Mouse (Mus musculus): ENCODE results near the gene Mup16. TPM values are rescaled to one million over a fixed set of nuclear protein-coding genes. Genes with fewer than 3 reads are reported as not detected.
"Not testable (repeated sequence)": the region's sequence is repeated elsewhere in the genome, so short reads cannot be mapped to it uniquely, and the experiment has no call there.

Gene Mup16
- polyA plus RNA-seq (2015; fragmentation: Nextera tagmentation; extraction: Ambion mirVana) = not detected in 2 replicates

DNA sequence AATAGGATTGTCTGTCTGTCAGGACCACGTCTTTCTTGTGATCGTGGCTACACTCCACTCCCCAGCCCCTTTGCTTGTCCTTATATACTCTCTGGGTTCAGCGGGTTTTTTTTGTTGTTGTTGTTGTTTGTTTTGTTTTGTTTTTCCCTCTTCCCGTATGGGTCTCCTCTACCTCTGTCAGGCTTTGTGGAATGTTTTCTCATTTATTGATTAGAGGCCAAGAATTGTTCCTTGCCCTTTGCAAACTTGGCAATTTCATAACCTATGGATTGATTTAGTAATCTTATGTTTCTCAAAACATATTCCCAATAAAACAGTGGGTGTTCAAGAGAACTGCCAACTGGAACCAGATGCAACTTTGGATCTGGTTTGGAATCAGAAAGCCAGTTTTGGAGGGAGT lies at the start of gene Mup16:
Mup16 (minus strand) TSS at position 101 of the 400 bp plus-strand sequence.
- not testable (repeated sequence) for H3K9ac ChIP-seq; H3K9me3 ChIP-seq; H3K36me3 ChIP-seq; ATAC-seq (ENCODE audit: borderline replicate concordance, extremely low read depth, low FRiP score, low TSS enrichment); H3K27ac ChIP-seq; H3K4me1 ChIP-seq; H3K27me3 ChIP-seq; H3K4me2 ChIP-seq; H3K4me3 ChIP-seq
- WGBS = 53% methylated on average over 3 of the region's 4 CpGs

DNA sequence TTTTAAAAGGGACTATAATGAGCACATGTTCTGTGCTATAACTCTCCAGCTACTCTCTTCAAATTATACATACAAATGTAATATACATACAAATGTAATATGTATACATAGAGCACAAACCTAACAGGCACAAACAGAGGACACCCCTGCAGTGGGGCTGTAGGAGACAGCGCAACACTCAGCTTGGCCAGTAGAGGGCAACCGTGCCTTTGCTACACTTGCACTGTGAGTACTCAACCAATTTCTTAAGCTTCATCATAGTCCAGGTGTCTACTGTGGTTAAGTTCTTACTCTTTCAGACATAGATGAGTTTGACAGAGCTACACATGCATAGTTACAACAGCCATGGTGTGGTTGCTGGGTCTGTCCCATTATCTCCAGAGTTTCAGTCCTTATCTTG lies 36.6 kb upstream of the Mup16 start:
- H3K4me3 ChIP-seq; H3K36me3 ChIP-seq; ATAC-seq (ENCODE audit: borderline replicate concordance, extremely low read depth, low FRiP score, low TSS enrichment); H3K4me2 ChIP-seq; H3K9ac ChIP-seq; H3K9me3 ChIP-seq; H3K4me1 ChIP-seq; H3K27ac ChIP-seq; H3K27me3 ChIP-seq: not testable (repeated sequence)
- 30% methylated on average over 2 of the region's 2 CpGs for WGBS

Other genes starting within 250 kb of the Mup16 start
- not detected in 2 replicates for gene Mup14, start 215.5 kb downstream of the Mup16 start, polyA plus RNA-seq (2015; fragmentation: Nextera tagmentation; extraction: Ambion mirVana)
- gene Mup15, start 79.8 kb downstream of the Mup16 start, polyA plus RNA-seq (2015; fragmentation: Nextera tagmentation; extraction: Ambion mirVana) = not detected in 2 replicates
- gene Mup17, start 76.3 kb upstream of the Mup16 start, polyA plus RNA-seq (2015; fragmentation: Nextera tagmentation; extraction: Ambion mirVana) = not detected in 2 replicates
- not detected in 2 replicates for gene Mup18, start 154.6 kb upstream of the Mup16 start, polyA plus RNA-seq (2015; fragmentation: Nextera tagmentation; extraction: Ambion mirVana)

Data from lung, embryonic 15.5 days (tissue).